Mouse (Mus musculus): Measurements from ENCODE around the gene Zswim1. TPM values are rescaled to one million over a fixed set of nuclear protein-coding genes. Genes with fewer than 3 reads are reported as not detected.

The Zswim1 gene
- polyA plus RNA-seq, 1 experiment, result 7.7 TPM

GRCm38 (mm10) chr2:164823969-164824368 is 1.5 kb downstream of the Zswim1 start:
- Histone ChIP-seq H3K4me3 (ENCODE audit: extremely low read depth, insufficient read depth, insufficient read length) (no peak overlapping the region), H3K27me3 (ENCODE audit: control insufficient read depth, insufficient read depth, low read length) (no peaks in the 10 kb centered on the region), H3K27ac (ENCODE audit: insufficient read depth, low read length) (no peak overlapping the region), H3K4me1 (ENCODE audit: control insufficient read depth, insufficient read depth, insufficient read length) (no peaks in the 10 kb centered on the region), H3K36me3 (ENCODE audit: control insufficient read depth, insufficient read depth, low read length) (peaks cover 27% of the 10 kb centered on the region)
- no peak for DNase-seq (ENCODE audit: low read depth in 1 of 2, low spot score in 2 of 2)
- no peak for TF ChIP-seq POLR2A (IDR thresholded peaks at IDR 0.05; ENCODE audit: low read depth, low read length)
- no peak for TF ChIP-seq CTCF (IDR thresholded peaks at IDR 0.05; ENCODE audit: extremely low read depth, insufficient read depth, insufficient read length, insufficient replicate concordance)
- 87% methylated on average over 4 of the region's 4 CpGs for WGBS

- H3K27me3 ChIP-seq (ENCODE audit: control insufficient read depth, insufficient read depth, low read length), result no peaks in the 10 kb centered on the region
- H3K4me1 ChIP-seq (ENCODE audit: control insufficient read depth, insufficient read depth, insufficient read length), result no peaks in the 10 kb centered on the region
- H3K4me3 ChIP-seq (ENCODE audit: extremely low read depth, insufficient read depth, insufficient read length), result no peak overlapping the region
- WGBS, result 97% methylated on average over 17 of the region's 17 CpGs
- no peak overlapping the region for H3K27ac ChIP-seq (ENCODE audit: insufficient read depth, low read length)
- no peak for TF ChIP-seq CTCF (IDR thresholded peaks at IDR 0.05; ENCODE audit: extremely low read depth, insufficient read depth, insufficient read length, insufficient replicate concordance)
- TF ChIP-seq POLR2A (IDR thresholded peaks at IDR 0.05; ENCODE audit: low read depth, low read length), result no peak
- peaks cover 24% of the 10 kb centered on the region for H3K36me3 ChIP-seq (ENCODE audit: control insufficient read depth, insufficient read depth, low read length)
- DNase-seq (ENCODE audit: low read depth in 1 of 2, low spot score in 2 of 2), result no peak
Measured at GRCm38 (mm10) chr2:164825521-164825920, 3.0 kb downstream of the Zswim1 start.

- no peaks in the 10 kb centered on the region for H3K27me3 ChIP-seq (ENCODE audit: control insufficient read depth, insufficient read depth, low read length)
- WGBS, result 88% methylated on average over 15 of the region's 16 CpGs
Measured at GRCm38 (mm10) chr2:164827146-164827850, 4.8 kb downstream of the Zswim1 start.

GRCm38 (mm10) chr2:164828437-164828836 is 6.0 kb downstream of the Zswim1 start, which contains the start of gene Spata25:
Gene Spata25 (minus strand): TSS chr2:164828537.
- DNase-seq (ENCODE audit: low read depth in 1 of 2, low spot score in 2 of 2), result no peak
- WGBS, result 91% methylated on average over 6 of the region's 6 CpGs
- Histone ChIP-seq H3K27ac (ENCODE audit: insufficient read depth, low read length) (no peak within 1 kb of the TSS), H3K36me3 (ENCODE audit: control insufficient read depth, insufficient read depth, low read length) (peaks cover 21% of the 10 kb centered on the region), H3K4me1 (ENCODE audit: control insufficient read depth, insufficient read depth, insufficient read length) (no peaks in the 10 kb centered on the region), H3K4me3 (ENCODE audit: extremely low read depth, insufficient read depth, insufficient read length) (no peak within 1 kb of the TSS), H3K27me3 (ENCODE audit: control insufficient read depth, insufficient read depth, low read length) (no peaks in the 10 kb centered on the region)
- TF ChIP-seq CTCF (IDR thresholded peaks at IDR 0.05; ENCODE audit: extremely low read depth, insufficient read depth, insufficient read length, insufficient replicate concordance) (no peak), POLR2A (IDR thresholded peaks at IDR 0.05; ENCODE audit: low read depth, low read length) (no peak)

More at GRCm38 (mm10) chr2:164827146-164827850, 4.8 kb downstream of the Zswim1 start:
- no peak for TF ChIP-seq CTCF (IDR thresholded peaks at IDR 0.05; ENCODE audit: extremely low read depth, insufficient read depth, insufficient read length, insufficient replicate concordance)
- TF ChIP-seq POLR2A (IDR thresholded peaks at IDR 0.05; ENCODE audit: low read depth, low read length), result no peak
- Histone ChIP-seq H3K4me3 (ENCODE audit: extremely low read depth, insufficient read depth, insufficient read length) (no peak overlapping the region), H3K36me3 (ENCODE audit: control insufficient read depth, insufficient read depth, low read length) (peaks cover 21% of the 10 kb centered on the region), H3K27ac (ENCODE audit: insufficient read depth, low read length) (no peak overlapping the region), H3K4me1 (ENCODE audit: control insufficient read depth, insufficient read depth, insufficient read length) (no peaks in the 10 kb centered on the region)
- no peak for DNase-seq (ENCODE audit: low read depth in 1 of 2, low spot score in 2 of 2)

- DNase-seq (ENCODE audit: low read depth in 1 of 2, low spot score in 2 of 2), result no peak
- 97% methylated on average over 1 of the region's 1 CpGs for WGBS
Measured at GRCm38 (mm10) chr2:164829090-164829489, 6.6 kb downstream of the Zswim1 start.

GRCm38 (mm10) chr2:164831029-164831428 is 8.5 kb downstream of the Zswim1 start:
- peaks cover 13% of the 10 kb centered on the region for H3K36me3 ChIP-seq (ENCODE audit: control insufficient read depth, insufficient read depth, low read length)
- DNase-seq (ENCODE audit: low read depth in 1 of 2, low spot score in 2 of 2), result peak in 1 of 2 experiments; percentile 45
- H3K4me1 ChIP-seq (ENCODE audit: control insufficient read depth, insufficient read depth, insufficient read length), result peaks cover 5% of the 10 kb centered on the region; the same call in 1 of the 2 replicates
- TF ChIP-seq POLR2A (IDR thresholded peaks at IDR 0.05; ENCODE audit: low read depth, low read length) (no peak), CTCF (IDR thresholded peaks at IDR 0.05; ENCODE audit: extremely low read depth, insufficient read depth, insufficient read length, insufficient replicate concordance) (no peak)
- no peaks in the 10 kb centered on the region for H3K27me3 ChIP-seq (ENCODE audit: control insufficient read depth, insufficient read depth, low read length)
- H3K27ac ChIP-seq (ENCODE audit: insufficient read depth, low read length), result no peak overlapping the region
- 71% methylated on average over 10 of the region's 10 CpGs for WGBS
- H3K4me3 ChIP-seq (ENCODE audit: extremely low read depth, insufficient read depth, insufficient read length), result no peak overlapping the region

More at GRCm38 (mm10) chr2:164829090-164829489, 6.6 kb downstream of the Zswim1 start:
- no peak overlapping the region for H3K27ac ChIP-seq (ENCODE audit: insufficient read depth, low read length)
- TF ChIP-seq POLR2A (IDR thresholded peaks at IDR 0.05; ENCODE audit: low read depth, low read length) (no peak), CTCF (IDR thresholded peaks at IDR 0.05; ENCODE audit: extremely low read depth, insufficient read depth, insufficient read length, insufficient replicate concordance) (no peak)
- peaks cover 21% of the 10 kb centered on the region for H3K36me3 ChIP-seq (ENCODE audit: control insufficient read depth, insufficient read depth, low read length)
- H3K4me1 ChIP-seq (ENCODE audit: control insufficient read depth, insufficient read depth, insufficient read length), result no peaks in the 10 kb centered on the region
- H3K27me3 ChIP-seq (ENCODE audit: control insufficient read depth, insufficient read depth, low read length), result no peaks in the 10 kb centered on the region
- no peak overlapping the region for H3K4me3 ChIP-seq (ENCODE audit: extremely low read depth, insufficient read depth, insufficient read length)
